Comparison of ENCODE assay signal across 7 mouse cellular contexts in the genomic region with DNA sequence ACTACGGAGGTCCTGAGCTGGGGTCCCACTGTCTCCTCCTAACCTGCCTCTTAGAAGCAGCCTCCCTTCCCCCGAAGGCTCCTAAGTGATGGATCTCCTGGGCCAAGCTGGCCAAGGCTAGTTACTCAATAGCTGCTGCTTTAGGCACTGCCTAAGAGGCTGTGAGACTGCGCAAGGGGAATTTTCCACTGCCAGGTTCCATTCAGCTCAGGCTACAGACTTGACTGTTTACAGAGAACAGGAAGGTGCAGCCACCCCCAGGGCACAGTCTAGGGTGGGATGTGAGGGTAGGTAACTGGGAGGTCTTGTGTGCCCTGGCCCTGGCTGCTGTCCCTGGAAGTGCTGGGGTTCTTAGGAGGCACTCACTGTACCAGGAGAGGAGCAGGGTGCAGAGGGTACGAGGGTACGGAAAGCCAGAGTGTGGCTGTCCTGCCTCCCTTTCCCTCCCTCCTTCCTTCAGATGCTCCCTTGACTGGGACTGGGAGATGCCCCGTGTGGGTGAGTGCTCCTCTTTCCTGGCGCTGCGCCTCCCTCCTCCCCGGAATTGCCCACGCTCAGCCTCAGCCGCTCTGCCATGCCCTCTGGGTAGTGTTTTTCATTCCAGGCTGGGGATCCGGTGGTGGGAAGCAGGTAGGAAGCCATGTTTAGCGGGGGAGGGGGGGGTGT.
DNase-seq lines count a peak whose midpoint lies in the region; ATAC-seq and TF ChIP-seq lines count a peak whose summit lies in the region.

No protein-coding gene starts in this region.

- H3K4me3 ChIP-seq in embryonic facial prominence, embryonic 13.5 days: peak overlapping the region; percentile 16; the same call in 1 of the 2 replicates
- H3K4me3 ChIP-seq in stomach, postnatal 0 days (ENCODE audit: low read depth, low read length): no peak overlapping the region

- no peak for TF ChIP-seq EP300 in stomach, postnatal 0 days (optimal IDR thresholded peaks at IDR 0.05)

- peak overlapping the region; percentile 54 for H3K4me2 ChIP-seq in embryonic facial prominence, embryonic 13.5 days
- H3K4me2 ChIP-seq in stomach, postnatal 0 days (replicated peaks; ENCODE audit: low read depth): peak overlapping the region; percentile 21

- in situ Hi-C loops in Patski (cut with MboI; ENCODE audit: low pct_unique_long_range_greater_than_20kb): no loop called here

- no peaks in the 10 kb centered on the region for H3K36me3 ChIP-seq in embryonic facial prominence, embryonic 13.5 days
- no peaks in the 10 kb centered on the region for H3K36me3 ChIP-seq in stomach, postnatal 0 days (ENCODE audit: control insufficient read depth, insufficient read depth, low read length)

- POLR2A ChIA-PET in Patski (lab: Charles Lee): interaction anchor here (0.6 kb wide), 2 partner anchors 9 to 128 kb away, joined by 3 to 4 read pairs; no protein-coding TSS in a partner anchor

- H3K27ac ChIP-seq in embryonic facial prominence, embryonic 13.5 days: peak overlapping the region; percentile 89
- H3K27ac ChIP-seq in stomach, postnatal 0 days (replicated peaks): no peak overlapping the region

- TF ChIP-seq CTCF in Patski (IDR thresholded peaks at IDR 0.05): no peak
- no peak for TF ChIP-seq CTCF in stomach, postnatal 0 days (IDR thresholded peaks at IDR 0.05; ENCODE audit: low read depth)

- peaks cover 19% of the 10 kb centered on the region for H3K4me1 ChIP-seq in embryonic facial prominence, embryonic 13.5 days
- 0 out of 2 replicates have a peak, but pooled peaks cover 3% of the 10 kb centered on the region for H3K4me1 ChIP-seq in stomach, postnatal 0 days (replicated peaks; ENCODE audit: control insufficient read depth, insufficient read depth)

- ATAC-seq in Patski: peak; percentile 20
- peak; percentile 84 for ATAC-seq in embryonic facial prominence, embryonic 13.5 days (ENCODE audit: insufficient number of reproducible peaks, insufficient read depth, low FRiP score, low TSS enrichment, low read depth)
- peak; percentile 60 for ATAC-seq in stomach, postnatal 0 days (ENCODE audit: low FRiP score, low TSS enrichment)

- no peaks in the 10 kb centered on the region for H3K27me3 ChIP-seq in Patski
- H3K27me3 ChIP-seq in embryonic facial prominence, embryonic 13.5 days: no peaks in the 10 kb centered on the region
- no peaks in the 10 kb centered on the region for H3K27me3 ChIP-seq in stomach, postnatal 0 days (ENCODE audit: control insufficient read depth, insufficient read depth, low read length)

- WGBS in embryonic facial prominence, embryonic 13.5 days: 13% methylated on average over 13 of the region's 13 CpGs
- 18% methylated on average over 13 of the region's 13 CpGs for WGBS in stomach, postnatal 0 days

- H3K9me3 ChIP-seq in embryonic facial prominence, embryonic 13.5 days: no peaks in the 10 kb centered on the region
- no peaks in the 10 kb centered on the region for H3K9me3 ChIP-seq in stomach, postnatal 0 days (ENCODE audit: control insufficient read depth, low read length)

- DNase-seq in 3T3-L1 (ENCODE audit: low read depth, low spot score) (peak; percentile 69), Patski (ENCODE audit: low read depth, low spot score) (no peak)
- peak; percentile 24 for DNase-seq in heart, postnatal 25 days (ENCODE audit: low spot score)
- DNase-seq in layer of hippocampus, adult 18-20 months (ENCODE audit: low spot score in 2 of 2): peak; percentile 34 to 69
- peak; percentile 27 for DNase-seq in lung, postnatal 4 days
- no peak for DNase-seq in stomach, postnatal 0 days (ENCODE audit: low spot score)

- H3K9ac ChIP-seq in embryonic facial prominence, embryonic 13.5 days: peak overlapping the region; percentile 49; the same call in 1 of the 2 replicates
- no peak overlapping the region for H3K9ac ChIP-seq in stomach, postnatal 0 days (ENCODE audit: low read length)

- CTCF ChIA-PET in Patski (lab: Charles Lee): interaction anchor here (0.8 kb wide), 1 partner anchor 21 kb away, joined by 3 read pairs; no protein-coding TSS in a partner anchor

- intact Hi-C loops in heart, postnatal 25 days (cut with DNase I): no loop called here

Comparison
In these comparisons a context has a peak if more than half of its experiments do, and no peak if none do; other contexts are left out.
1. DNase-seq: peak in 3T3-L1 (single experiment), heart, postnatal 25 days (single experiment), layer of hippocampus, adult 18-20 months (2 of 2) and lung, postnatal 4 days (2 of 2); none in Patski (single experiment) and stomach, postnatal 0 days (single experiment).
2. ATAC-seq: peak in every context shown above with its lines; median percentile 84 in embryonic facial prominence, embryonic 13.5 days; 60 in stomach, postnatal 0 days; 20 in Patski.